Mouse (Mus musculus) layer of hippocampus, postnatal 10 days (tissue): ENCODE data around the gene Slc6a14. TPM values are rescaled to one million over a fixed set of nuclear protein-coding genes. Genes with fewer than 3 reads are reported as not detected.

Source experiments
- DNase-seq, 2 experiments: peaks; one replicate each; pipeline ENCODE4 v3.0.0; 2021; ENCODE audit warnings: low spot score in 2 of 2
- long read RNA-seq: library from polyadenylated mRNA; stranded (forward); transcript quantifications from one replicate; pipeline ENCODE4 v2.0.0, GENCODE M21; 2023
- total RNA-seq, 2 experiments: library from RNA; stranded (reverse); gene quantifications; 2 replicates each; pipeline ENCODE4 v1.2.3; 2021

The Slc6a14 gene
- total RNA-seq = not detected
- long read RNA-seq = 0 reads

- no peak for DNase-seq
Observed at GRCm38 (mm10) chrX:21714829-21715228, at the start of gene Slc6a14. Gene Slc6a14, plus strand, starts transcription at chrX:21714896.

GRCm38 (mm10) chrX:21670896-21671295, 43.8 kb upstream of the Slc6a14 start:
- DNase-seq = no peak

GRCm38 (mm10) chrX:21695220-21695619, 19.5 kb upstream of the Slc6a14 start:
- DNase-seq = no peak

- no peak for DNase-seq
Observed at GRCm38 (mm10) chrX:21695687-21696086, 19.0 kb upstream of the Slc6a14 start.

- DNase-seq = no peak
Observed at GRCm38 (mm10) chrX:21701646-21702045, 13.1 kb upstream of the Slc6a14 start.

- no peak for DNase-seq
Observed at GRCm38 (mm10) chrX:21704470-21704869, 10.2 kb upstream of the Slc6a14 start.

- DNase-seq = no peak
Observed at GRCm38 (mm10) chrX:21715293-21715692, 597 bp downstream of the Slc6a14 start.

GRCm38 (mm10) chrX:21716885-21717284, 2.2 kb downstream of the Slc6a14 start:
- no peak for DNase-seq

- no peak for DNase-seq
Observed at GRCm38 (mm10) chrX:21744997-21745396, 30.3 kb downstream of the Slc6a14 start, which contains the start of gene Gm28269. Gene Gm28269, minus strand, starts transcription at chrX:21745097.

Other genes with a start within 250 kb of the Slc6a14 start
- 1 to 10 TPM in 1 of 2 experiments, under 1 TPM in 1; 0.55 to 1.0 TPM for gene Agtr2, start 230.4 kb upstream of the Slc6a14 start, total RNA-seq
- not detected for gene Gm28269, start 30.2 kb downstream of the Slc6a14 start, total RNA-seq